Mouse (Mus musculus): ENCODE data around the gene Odf3l1. TPM values are rescaled to one million over a fixed set of nuclear protein-coding genes. Genes with fewer than 3 reads are reported as not detected.
A peak's percentile ranks its signal among the peaks of the same experiment; 100 is the strongest.
"Not testable (repeated sequence)": the region's sequence is repeated elsewhere in the genome, so short reads cannot be mapped to it uniquely, and the experiment has no call there.

Gene Odf3l1
- total RNA-seq (2021) = 1 to 10 TPM in 1 of 2 experiments, under 1 TPM in 1; 0.63 to 1.7 TPM
- long read RNA-seq, experiment 1 = 0 reads
- long read RNA-seq, experiment 2, partial matches to known transcripts = 0 of 1 reads
- long read RNA-seq, experiment 2, other reads (novel, unspliced or antisense) = 1 of 1 reads

DNA sequence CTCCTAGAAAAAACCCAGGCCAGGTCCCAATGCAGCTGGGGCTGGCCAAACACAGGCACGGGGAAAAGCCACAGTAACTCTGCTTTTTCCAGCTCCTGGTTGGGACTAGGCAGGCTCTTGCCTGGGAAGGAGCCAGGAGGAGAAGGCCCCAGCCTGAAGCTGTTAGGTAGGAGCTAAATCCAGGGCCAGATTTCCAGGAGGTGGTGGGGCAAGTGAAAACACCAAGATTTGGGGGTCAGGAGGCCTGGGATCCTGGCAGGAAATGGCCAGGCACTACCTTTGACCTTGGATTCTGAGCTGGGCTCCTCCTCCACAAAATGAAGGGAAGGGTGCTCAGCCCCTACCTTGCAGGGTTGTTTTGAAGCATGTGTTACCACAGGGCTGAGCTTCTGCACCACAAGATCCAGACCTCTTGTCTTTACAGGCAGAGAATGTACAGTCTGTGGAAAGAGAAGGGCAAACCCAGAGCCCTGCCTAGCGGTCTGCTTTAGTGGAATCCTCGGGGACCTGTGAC, at the start of gene Odf3l1:
Gene Odf3l1 (minus strand): TSS at position 464 of the 514 bp plus-strand sequence.
- peak in 1 of 2 experiments; percentile 30 for DNase-seq

DNA sequence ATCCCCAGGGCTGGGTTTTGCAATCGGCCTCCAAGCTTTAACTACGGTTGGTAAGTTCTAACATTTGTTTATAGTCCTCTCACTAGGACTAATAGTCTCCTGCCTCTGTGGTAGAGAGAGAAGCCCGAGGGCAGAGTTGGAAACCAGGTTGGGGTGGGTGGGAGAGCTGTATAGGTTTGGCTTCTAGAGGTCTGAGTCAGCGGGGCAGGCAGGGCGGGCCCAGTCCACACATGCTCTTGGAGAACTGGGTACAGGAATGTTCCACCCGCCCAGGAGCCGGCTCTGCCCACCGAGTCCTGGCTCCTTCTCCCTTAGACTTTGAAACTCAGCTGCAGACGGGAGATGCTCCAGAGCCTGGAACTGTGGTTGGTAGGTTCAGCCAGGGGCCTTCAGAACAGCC, 49.5 kb upstream of the Odf3l1 start:
- no peak for DNase-seq

DNA sequence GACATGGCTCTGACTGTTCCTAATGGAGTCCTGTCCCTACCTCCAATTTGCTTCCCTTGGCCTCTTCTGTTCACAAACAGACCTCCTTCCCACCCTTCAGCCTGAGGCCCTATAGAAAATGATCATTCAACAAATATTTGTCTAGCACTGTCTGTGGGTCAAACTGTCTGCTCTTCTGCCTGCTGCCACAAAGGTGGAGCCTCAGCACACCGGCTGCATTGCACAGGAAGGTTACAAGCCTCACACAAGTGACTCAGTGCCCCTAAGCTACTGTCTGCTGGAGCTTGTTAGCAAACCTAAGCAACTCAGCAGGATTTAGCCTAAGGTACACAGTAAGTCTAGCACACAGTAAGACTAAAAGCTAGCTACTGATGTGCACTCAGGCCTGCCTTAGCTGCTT, 46.5 kb upstream of the Odf3l1 start:
- no peak for DNase-seq

DNA sequence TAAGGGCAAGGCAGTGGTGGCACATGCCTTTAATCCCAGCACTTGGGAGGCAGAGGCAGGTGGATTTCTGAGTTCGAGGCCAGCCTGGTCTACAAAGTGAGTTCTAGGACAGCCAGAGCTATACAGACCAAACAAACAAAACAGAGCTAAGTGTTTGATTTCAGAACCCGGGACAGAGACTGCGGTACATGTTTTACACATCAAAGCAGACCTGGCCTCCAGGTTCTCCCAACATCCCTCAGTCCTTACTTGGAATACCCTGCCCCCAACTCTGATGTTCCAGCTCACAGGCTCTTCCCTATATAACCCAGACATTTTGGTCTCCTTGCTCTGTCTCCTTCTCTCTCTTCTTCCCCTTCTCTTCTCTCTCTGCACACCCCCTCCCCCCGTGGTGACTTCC, 45.5 kb upstream of the Odf3l1 start:
- DNase-seq = not testable (repeated sequence)

DNA sequence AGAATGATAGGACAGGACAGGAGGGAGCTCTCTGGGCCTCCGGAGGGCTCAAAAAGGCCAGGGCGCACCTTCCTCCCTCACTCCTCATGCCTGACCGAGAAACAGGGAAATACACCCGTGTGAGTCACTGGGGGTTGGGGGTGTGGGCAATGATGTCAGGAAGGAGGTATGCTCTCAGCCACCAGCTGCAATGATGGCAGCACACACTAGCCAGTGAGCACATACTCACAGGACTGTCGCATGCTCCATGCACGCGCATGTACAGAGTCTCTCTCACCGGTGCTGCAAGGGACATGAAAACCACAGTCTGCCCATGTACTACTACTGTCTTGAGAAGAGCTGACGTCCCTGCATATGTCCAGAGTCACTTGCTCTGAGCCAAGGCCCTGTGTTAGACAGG, 43.1 kb upstream of the Odf3l1 start:
- DNase-seq = peak in 1 of 2 experiments; percentile 62

DNA sequence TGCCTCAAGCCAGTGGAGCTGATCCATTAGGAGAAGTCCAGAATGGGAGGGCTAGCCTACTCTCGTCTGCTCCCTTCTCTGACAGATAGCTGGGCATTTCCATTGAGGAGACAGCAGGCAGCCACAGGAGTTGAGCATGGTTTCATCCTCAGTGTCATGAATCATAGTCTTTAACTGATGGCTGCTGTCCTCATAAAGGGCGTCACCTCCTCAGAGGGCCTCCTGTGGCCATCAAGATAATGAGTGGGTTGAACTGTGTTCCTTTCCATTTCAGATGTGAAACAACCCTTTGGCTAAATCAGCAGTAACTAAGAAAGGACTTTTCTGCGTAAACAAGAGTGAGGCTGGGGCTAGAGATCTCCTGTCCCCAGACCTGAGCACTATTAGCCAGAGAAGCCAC, 39.2 kb upstream of the Odf3l1 start:
- no peak for DNase-seq

DNA sequence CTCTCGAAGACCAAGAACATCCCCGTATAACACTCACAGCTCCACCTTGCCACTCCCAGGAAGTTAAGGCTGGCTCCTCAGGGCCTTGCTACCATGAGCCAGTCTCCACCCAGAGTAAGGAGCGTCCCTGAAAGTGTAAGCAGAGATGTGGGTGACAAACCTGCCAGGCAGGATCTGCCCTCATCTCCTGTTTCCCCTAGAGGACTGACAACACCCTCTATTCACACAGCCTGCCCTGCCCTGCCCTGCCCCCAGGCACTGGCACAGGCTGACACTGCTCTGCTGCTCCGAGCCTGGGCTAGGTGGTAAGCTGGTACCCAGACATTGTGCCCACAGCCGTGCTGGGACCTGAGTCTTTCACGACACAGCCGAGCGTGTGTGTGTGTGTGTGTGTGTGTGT, 36.7 kb upstream of the Odf3l1 start:
- no peak for DNase-seq

DNA sequence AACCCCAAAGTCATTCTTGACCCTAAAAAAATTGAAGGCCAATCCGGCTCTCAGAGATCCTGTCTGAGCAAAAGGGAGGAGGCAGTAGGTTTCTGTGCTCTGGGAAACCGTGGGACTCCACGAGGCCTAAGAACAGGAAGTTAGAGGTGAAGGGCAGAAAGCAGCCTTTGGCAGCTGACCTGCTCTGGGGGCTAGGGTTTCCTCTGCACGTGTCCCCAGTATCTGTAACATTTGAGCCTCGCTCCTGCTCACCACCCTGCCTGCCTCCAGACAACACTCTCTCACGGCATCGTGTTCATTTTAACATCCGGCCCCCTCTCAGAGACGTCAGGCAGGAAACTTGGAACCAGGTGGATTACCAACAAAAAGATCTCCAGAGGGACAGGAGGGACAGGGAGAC, 36.1 kb upstream of the Odf3l1 start:
- DNase-seq = no peak

DNA sequence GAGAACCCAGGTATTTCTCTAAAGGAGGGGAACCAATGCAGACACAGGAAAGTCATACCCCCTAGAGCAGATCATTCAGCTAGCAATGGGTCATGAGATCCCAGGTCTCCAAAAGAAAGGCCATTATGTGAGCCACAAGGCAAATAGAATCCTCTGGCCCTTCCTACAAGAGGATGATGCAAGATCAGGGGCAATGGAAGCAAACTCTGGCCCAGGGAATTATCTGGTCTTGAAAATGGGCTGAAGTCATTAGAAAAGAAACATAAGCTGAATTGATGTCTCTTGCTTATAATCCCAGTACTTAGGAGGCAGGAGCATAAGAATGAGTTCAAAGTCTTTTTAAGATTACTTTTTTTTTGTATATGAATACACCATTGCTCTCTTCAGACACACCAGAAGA, 35.6 kb upstream of the Odf3l1 start:
- no peak for DNase-seq

DNA sequence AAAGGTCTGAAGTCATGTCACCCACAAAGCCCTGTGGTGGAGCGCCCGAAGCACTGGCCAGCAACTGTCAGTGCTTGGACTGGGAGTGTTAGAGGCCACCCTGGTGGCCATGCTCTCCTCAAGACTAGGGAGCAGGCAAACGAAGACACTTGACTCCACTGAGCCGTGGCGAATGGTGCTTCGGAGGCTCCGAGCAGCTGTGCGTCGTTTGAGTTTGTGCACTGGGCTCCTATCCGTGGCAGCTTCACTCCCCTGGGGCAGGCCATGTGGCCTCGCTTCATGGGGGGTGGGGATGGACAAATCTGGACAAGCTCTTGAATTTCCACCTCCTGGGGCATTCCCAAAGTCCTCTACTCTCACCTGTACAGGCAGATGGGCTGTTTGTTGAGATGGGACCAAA, 34.9 kb upstream of the Odf3l1 start:
- no peak for DNase-seq

DNA sequence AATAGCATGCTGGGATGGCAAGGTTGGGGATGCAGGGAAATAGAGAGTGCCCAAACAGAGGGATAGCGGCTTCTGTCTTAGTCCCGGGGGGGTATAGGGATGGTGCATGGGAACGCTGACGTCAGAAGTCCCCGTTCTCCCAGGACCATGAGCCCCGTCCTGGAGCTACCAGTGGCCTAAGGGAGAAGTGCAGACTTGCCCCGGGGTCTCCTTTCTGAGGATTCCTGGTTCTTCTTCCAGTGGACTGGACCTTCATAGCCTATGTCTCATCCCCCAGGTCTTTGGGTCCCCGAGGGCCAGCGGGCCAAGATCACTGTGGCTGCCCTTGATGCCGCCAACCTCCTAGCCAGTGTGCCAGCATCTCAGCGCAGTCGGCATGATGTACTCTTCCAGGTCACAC, 32.3 kb upstream of the Odf3l1 start:
- DNase-seq = no peak

DNA sequence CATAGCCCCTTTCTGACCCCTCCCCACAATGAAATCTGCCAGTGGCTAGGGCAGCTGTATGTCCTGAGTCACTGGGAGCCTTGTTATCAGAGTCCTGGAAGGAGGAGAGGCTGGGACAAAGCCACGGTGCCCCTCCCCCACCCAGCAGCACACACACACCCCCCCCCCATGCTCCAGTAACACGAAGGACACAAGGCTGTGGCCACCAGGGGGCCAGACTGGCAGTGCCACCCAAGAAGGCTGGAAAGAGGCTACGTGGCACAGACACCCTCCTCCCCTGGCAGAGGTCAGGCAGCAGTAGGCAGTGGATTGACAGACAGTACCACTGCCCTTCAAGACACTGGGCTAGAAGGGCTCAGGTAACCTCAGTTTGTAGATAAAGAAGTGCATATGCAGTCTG, 29.5 kb upstream of the Odf3l1 start:
- DNase-seq = peak; percentile 54 to 71

DNA sequence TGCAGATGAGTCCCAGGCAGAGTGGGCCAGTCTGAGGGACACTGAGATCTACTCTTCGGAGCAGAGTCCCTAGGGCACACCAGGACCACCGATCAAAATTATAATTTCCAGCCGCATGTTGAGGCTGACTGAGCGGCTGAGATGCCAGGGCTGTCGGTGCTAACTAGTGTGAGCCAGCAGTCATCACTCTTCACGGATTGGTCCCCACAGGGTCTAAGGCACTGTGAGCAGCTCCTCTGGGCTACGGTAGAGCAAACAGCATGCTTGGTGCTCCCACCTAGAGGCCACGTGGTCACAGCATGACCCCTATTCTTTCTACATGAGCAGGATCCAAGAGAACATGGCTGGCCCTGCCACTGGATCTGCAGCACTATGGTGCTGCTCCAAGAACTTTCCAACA, 28.8 kb upstream of the Odf3l1 start:
- DNase-seq = no peak

DNA sequence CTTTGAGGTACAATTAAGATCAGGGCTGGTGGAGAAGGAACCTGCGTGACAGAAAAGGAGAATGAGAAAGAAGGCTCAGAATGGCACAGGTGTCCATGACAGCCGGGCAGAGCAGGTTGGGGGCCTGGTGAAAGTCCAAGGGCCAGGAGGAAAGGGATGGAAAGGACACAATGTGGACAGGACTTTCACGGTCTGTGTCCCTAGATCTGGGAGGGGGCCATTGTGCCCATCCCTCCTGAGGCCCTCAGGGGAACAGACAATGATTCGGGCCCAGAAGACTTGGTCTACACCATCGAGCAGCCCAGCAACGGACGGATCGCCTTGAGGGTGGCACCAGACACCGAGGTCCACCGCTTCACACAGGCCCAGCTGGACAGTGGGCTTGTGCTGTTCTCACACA, 27.6 kb upstream of the Odf3l1 start:
- DNase-seq = no peak

DNA sequence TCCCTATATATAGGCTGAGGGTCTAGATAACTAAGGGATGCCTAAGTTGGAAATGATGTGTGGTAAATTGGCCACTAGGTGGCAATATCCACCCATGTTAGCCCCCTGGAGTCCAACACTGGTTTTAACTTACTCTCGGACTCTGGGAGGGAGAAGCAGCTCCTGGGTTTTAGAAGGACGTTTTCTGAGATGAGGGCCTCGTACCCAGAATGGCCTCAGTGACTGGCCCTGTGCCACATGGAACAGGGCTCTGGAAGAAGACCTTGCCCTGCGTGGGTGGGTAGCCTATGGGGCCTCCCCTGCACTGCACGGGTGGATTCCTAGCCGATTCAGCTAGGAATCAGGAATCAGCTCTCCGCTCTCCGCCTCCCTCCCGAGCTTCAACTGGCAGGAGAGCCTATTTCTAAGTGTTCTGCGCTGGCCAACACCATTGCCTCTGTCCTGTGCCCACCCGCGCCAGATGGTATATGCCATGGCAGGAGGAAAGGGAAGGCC, 27.1 kb upstream of the Odf3l1 start:
- peak; percentile 62 to 69 for DNase-seq

DNA sequence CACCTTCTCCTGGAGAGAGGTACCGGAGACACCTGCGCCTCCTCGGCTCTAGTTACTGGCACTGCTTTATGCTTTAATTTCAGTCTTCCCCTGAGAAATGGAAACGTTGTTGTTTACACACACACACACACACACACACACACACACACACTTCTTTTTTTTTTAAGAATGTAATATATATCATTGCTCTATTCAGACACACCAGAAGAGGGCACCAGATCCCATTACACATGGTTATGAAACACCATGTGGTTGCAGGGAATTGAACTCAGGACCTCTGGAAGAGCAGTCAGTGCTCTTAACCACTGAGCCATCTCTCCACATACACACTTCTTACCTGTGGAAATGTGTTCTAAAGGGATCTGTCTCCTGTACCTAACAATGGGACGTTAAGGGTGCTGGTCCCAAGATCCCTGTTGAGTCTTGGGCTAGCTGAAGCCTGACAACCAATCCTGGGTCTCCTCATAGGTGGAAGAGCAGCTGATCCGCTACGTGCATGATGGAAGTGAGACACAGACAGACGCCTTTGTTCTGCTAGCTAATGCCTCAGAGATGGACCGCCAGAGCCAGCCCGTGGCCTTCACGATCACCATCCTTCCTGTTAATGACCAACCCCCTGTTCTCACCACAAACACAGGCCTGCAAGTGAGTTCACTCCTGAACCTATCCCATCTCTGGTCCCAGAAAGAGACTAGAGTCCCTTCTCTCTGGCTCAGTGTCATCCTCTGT, 26.2 kb upstream of the Odf3l1 start:
- no peak for DNase-seq

DNA sequence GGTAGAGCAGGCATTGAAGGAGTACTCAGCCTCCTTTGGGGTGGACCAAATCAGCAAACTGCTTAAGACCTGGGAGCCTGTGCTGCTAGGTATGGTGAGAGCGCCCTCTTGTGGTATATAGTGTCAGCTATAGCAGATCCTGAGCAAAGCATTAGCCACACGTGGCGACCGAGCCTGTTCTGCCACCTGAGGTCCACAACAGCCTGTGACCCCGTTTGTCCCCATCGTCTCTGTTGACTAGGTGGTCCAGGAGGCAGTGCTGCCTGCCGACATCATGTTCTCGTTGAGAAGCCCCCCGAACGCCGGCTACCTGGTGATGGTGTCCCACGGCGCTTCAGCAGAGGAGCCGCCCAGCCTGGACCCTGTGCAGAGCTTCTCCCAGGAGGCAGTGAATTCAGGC, 25.3 kb upstream of the Odf3l1 start:
- peak; percentile 57 to 83 for DNase-seq

DNA sequence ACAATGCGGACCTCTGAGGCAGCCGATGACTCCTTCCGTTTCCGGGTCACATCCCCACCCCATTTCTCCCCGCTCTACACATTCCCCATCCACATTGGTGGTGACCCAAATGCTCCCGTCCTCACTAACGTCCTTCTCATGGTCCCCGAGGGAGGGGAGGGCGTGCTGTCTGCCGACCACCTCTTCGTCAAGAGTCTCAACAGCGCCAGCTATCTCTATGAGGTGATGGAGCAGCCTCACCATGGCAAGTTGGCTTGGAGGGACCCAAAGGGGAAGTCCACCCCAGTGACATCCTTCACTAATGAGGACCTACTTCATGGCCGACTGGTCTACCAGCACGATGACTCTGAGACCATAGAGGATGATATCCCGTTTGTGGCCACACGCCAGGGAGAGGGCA, 23.1 kb upstream of the Odf3l1 start:
- DNase-seq = no peak

DNA sequence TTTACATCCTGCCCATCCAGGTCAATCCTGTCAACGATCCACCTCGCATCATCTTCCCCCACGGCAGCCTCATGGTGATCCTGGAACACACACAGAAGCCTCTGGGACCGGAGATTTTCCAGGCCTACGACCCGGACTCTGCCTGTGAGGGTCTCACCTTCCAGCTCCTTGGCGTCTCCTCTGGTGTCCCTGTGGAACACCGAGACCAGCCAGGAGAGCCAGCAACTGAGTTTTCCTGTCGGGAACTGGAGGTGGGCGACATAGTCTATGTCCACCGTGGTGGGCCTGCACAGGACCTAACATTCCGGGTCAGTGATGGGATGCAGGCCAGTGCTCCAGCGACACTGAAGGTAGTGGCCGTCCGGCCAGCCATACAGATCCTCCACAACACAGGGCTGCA, 22.1 kb upstream of the Odf3l1 start:
- DNase-seq = no peak

DNA sequence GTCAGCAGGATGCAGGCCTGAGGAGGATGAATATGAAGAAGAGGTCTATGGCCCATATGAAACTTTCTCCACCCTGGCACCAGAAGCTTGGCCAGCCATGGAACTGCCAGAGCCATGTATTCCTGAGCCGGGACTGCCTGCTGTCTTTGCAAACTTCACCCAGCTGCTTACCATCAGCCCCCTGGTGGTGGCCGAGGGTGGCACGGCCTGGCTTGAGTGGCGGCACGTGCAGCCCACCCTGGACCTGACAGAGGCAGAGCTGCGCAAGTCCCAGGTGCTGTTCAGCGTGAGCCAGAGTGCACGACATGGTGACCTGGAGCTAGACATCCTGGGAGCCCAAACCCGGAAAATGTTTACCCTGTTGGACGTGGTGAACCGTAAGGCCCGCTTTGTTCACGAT, 21.6 kb upstream of the Odf3l1 start:
- DNase-seq = peak in 1 of 2 experiments; percentile 35

DNA sequence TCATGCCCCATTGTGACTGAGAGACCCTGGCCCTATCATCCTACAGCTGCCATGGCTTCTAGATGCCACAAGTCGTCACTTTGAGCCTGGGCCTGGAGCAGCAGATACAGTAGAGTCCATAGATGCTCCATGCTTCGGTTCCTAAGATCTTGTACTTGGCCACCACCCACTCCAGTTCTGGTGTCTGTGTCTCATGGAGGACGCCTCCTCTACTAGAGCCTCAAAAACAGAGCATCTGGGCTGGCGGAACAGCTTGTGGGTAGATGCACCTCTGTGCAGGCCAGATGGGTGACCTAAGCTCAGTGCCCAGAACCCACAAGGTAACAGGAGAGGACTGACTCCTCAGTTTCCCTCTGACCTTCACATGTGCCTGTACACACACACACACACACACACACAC, 19.8 kb upstream of the Odf3l1 start:
- no peak for DNase-seq

DNA sequence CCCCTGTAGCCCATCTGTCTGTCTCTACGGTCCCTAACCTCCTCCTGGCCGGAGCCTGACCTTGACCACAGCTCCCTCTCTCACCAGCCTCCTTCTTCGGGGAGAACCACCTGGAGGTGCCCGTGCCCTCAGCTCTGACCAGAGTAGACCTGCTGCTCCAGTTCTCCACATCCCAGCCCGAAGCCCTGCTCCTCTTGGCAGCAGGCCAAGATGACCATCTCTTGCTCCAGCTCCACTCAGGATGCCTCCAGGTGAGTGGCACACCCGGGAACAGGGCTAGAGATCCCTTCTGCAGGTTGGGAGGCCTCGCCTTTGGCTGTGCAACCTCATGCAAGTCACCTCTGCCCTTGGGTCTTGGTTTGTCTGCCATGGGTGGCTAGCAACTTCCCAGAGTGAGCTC, 19.0 kb upstream of the Odf3l1 start:
- no peak for DNase-seq

DNA sequence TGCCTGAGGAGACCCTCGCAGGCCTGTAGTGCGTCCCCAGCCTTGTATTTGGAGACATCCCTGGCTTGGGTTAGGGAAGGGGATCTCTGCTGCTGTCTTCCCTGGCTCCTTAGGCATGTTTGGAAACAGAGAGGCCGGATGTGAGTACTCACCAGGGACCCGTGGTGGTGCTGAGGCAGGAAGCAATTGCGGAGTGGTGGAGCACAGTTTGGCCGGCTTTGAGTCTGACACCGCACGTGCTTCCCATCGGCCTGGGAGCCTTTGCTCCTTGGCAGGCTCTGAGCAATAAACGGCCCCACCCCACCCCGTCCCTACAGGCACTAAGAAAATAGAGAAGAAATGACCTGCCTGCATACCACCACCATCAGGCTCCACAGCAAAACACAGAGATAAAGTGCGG, 18.3 kb upstream of the Odf3l1 start:
- DNase-seq = peak in 1 of 2 experiments; percentile 48

DNA sequence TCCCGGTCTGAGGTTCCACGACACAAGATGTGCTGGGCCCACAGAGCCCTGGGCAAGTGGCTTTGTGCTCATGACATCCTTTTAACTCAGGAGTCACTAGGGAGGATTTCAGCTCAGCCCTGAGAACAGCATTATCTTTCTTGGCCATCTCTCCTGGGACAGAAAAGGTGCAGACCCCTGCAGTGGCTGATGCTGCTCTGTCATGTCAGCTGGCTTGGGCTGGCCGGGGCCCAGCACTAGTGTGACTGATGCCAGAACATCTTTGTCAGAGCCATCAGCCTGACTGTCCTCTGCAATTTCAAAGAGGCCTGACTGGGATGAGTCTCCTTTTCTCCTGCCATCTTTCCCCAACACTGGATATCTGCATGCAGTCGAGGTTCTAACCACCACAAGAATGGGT, 17.8 kb upstream of the Odf3l1 start:
- no peak for DNase-seq

Data from adrenal gland, postnatal 36 days (tissue).